Mouse (Mus musculus): ENCODE data around the gene Dynlt3. TPM values are rescaled to one million over a fixed set of nuclear protein-coding genes. Genes with fewer than 3 reads are reported as not detected.
"Not testable (repeated sequence)": the region's sequence is repeated elsewhere in the genome, so short reads cannot be mapped to it uniquely, and the experiment has no call there.

Dynlt3 gene
- 55.8 and 56.0 TPM in 2 replicates for polyA plus RNA-seq (2015; fragmentation: Nextera tagmentation; extraction: Ambion mirVana)

- Histone ChIP-seq H3K4me1 (replicated peaks; ENCODE audit: control insufficient read depth, insufficient read depth, low read length) (no peaks in the 10 kb centered on the region), H3K4me2 (replicated peaks; ENCODE audit: low read depth) (peak within 1 kb of the TSS; percentile 54), H3K27me3 (replicated peaks; ENCODE audit: control insufficient read depth, insufficient read depth, low read length) (no peaks in the 10 kb centered on the region), H3K36me3 (ENCODE audit: control insufficient read depth, insufficient read depth) (no peaks in the 10 kb centered on the region), H3K9ac (ENCODE audit: low read depth, low read length) (peak within 1 kb of the TSS; percentile 54), H3K27ac (ENCODE audit: low read depth, low read length) (peak within 1 kb of the TSS; percentile 41; the same call in 1 of the 2 replicates), H3K9me3 (ENCODE audit: control insufficient read depth) (no peaks in the 10 kb centered on the region), H3K4me3 (ENCODE audit: low read depth, low read length) (peak within 1 kb of the TSS; percentile 56)
- peak; percentile 99 for ATAC-seq
- no peak for TF ChIP-seq CTCF (IDR thresholded peaks at IDR 0.05; ENCODE audit: low read depth)
- WGBS, result 18% methylated on average over 30 of the region's 30 CpGs
These were observed at the start of gene Dynlt3 for GRCm38 (mm10) chrX:9662391-9663111. Gene Dynlt3 (minus strand): TSS chrX:9663003.

DNA sequence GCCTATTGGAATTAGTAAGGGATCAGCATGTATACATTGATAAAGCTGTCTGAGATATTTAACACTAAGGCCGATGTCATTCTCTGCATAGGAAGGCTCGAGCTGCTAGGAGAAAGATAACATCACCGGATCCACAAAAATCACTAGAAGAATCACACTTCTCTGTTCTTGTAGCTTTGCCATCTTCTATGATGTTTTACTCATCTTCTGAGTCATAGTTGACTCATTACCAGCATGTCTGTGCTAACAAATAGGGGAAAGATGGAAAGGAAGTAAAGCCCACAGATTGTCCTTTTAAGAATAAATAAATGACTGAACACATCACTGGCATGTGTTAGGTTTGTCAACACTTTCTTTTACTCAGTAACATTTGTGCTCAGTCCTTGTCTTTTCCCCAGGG is 37.0 kb upstream of the Dynlt3 start:
- Histone ChIP-seq H3K4me1 (replicated peaks; ENCODE audit: control insufficient read depth, insufficient read depth, low read length) (no peaks in the 10 kb centered on the region), H3K4me3 (ENCODE audit: low read depth, low read length) (no peak overlapping the region), H3K9ac (ENCODE audit: low read depth, low read length) (no peak overlapping the region), H3K27ac (ENCODE audit: low read depth, low read length) (no peak overlapping the region), H3K4me2 (replicated peaks; ENCODE audit: low read depth) (no peak overlapping the region), H3K27me3 (replicated peaks; ENCODE audit: control insufficient read depth, insufficient read depth, low read length) (no peaks in the 10 kb centered on the region), H3K9me3 (ENCODE audit: control insufficient read depth) (no peaks in the 10 kb centered on the region), H3K36me3 (ENCODE audit: control insufficient read depth, insufficient read depth) (no peaks in the 10 kb centered on the region)
- WGBS, result 85% methylated on average over 3 of the region's 3 CpGs
- TF ChIP-seq CTCF (IDR thresholded peaks at IDR 0.05; ENCODE audit: low read depth), result no peak
- ATAC-seq, result no peak

DNA sequence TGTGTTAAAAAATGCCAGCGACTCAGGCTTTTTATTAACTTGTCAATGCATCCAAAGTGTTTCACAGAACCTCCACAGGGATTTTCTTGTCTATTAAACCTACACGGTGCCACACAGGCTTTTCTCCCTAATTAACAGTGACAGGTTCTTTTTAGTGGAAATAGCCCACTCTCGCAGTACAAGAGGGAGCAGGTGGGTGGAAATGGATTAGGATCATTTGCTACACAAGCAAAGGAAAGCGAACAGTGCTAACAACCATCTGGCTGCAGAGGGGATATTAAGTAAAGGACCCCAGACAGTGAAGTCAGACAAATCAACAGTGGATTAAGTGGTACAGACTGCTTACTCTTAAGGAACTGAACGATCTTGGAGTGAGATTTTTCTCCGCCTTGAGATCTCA is 33.2 kb upstream of the Dynlt3 start:
- WGBS, result 79% methylated on average over 6 of the region's 6 CpGs
- Histone ChIP-seq H3K4me3 (ENCODE audit: low read depth, low read length) (no peak overlapping the region), H3K9ac (ENCODE audit: low read depth, low read length) (no peak overlapping the region), H3K4me2 (replicated peaks; ENCODE audit: low read depth) (no peak overlapping the region), H3K27ac (ENCODE audit: low read depth, low read length) (no peak overlapping the region), H3K27me3 (replicated peaks; ENCODE audit: control insufficient read depth, insufficient read depth, low read length) (no peaks in the 10 kb centered on the region), H3K36me3 (ENCODE audit: control insufficient read depth, insufficient read depth) (no peaks in the 10 kb centered on the region), H3K4me1 (replicated peaks; ENCODE audit: control insufficient read depth, insufficient read depth, low read length) (no peaks in the 10 kb centered on the region), H3K9me3 (ENCODE audit: control insufficient read depth) (no peaks in the 10 kb centered on the region)
- no peak for ATAC-seq
- no peak for TF ChIP-seq CTCF (IDR thresholded peaks at IDR 0.05; ENCODE audit: low read depth)

GRCm38 (mm10) chrX:9672040-9672439 is 9.2 kb upstream of the Dynlt3 start:
- no peak for ATAC-seq
- WGBS, result 65% methylated on average over 1 of the region's 1 CpGs
- Histone ChIP-seq H3K27me3 (replicated peaks; ENCODE audit: control insufficient read depth, insufficient read depth, low read length) (no peaks in the 10 kb centered on the region), H3K4me1 (replicated peaks; ENCODE audit: control insufficient read depth, insufficient read depth, low read length) (no peaks in the 10 kb centered on the region), H3K27ac (ENCODE audit: low read depth, low read length) (no peak overlapping the region), H3K9ac (ENCODE audit: low read depth, low read length) (no peak overlapping the region), H3K4me2 (replicated peaks; ENCODE audit: low read depth) (no peak overlapping the region), H3K4me3 (ENCODE audit: low read depth, low read length) (no peak overlapping the region), H3K9me3 (ENCODE audit: control insufficient read depth) (no peaks in the 10 kb centered on the region), H3K36me3 (ENCODE audit: control insufficient read depth, insufficient read depth) (no peaks in the 10 kb centered on the region)
- no peak for TF ChIP-seq CTCF (IDR thresholded peaks at IDR 0.05; ENCODE audit: low read depth)

DNA sequence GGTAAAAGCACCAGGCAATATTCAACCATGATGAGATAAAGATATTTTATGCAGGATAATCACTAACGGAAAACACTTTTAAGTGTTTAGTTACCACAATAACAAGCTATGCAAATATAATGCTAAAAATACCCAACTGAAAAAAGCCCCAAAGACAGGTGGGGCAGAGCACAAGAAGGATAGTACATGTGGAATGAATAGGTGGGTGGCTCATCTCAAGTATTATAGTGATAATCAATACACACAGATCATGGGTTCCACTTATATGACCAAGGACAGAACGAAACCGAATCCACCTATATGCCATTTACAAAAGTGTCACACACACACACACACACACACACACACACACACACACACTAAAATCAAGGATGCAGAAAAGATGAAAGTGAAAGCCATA is 8.6 kb upstream of the Dynlt3 start:
- Histone ChIP-seq H3K36me3 (ENCODE audit: control insufficient read depth, insufficient read depth) (no peaks in the 10 kb centered on the region), H3K4me3 (ENCODE audit: low read depth, low read length) (no peak overlapping the region), H3K27me3 (replicated peaks; ENCODE audit: control insufficient read depth, insufficient read depth, low read length) (no peaks in the 10 kb centered on the region), H3K27ac (ENCODE audit: low read depth, low read length) (no peak overlapping the region), H3K4me2 (replicated peaks; ENCODE audit: low read depth) (no peak overlapping the region), H3K4me1 (replicated peaks; ENCODE audit: control insufficient read depth, insufficient read depth, low read length) (no peaks in the 10 kb centered on the region), H3K9ac (ENCODE audit: low read depth, low read length) (no peak overlapping the region), H3K9me3 (ENCODE audit: control insufficient read depth) (no peaks in the 10 kb centered on the region)
- WGBS, result 92% methylated on average over 3 of the region's 3 CpGs
- no peak for TF ChIP-seq CTCF (IDR thresholded peaks at IDR 0.05; ENCODE audit: low read depth)
- no peak for ATAC-seq

GRCm38 (mm10) chrX:9652806-9653205 is 10.0 kb downstream of the Dynlt3 start:
- Histone ChIP-seq H3K4me2 (replicated peaks; ENCODE audit: low read depth) (no peak overlapping the region), H3K36me3 (ENCODE audit: control insufficient read depth, insufficient read depth) (no peaks in the 10 kb centered on the region), H3K27me3 (replicated peaks; ENCODE audit: control insufficient read depth, insufficient read depth, low read length) (no peaks in the 10 kb centered on the region), H3K4me1 (replicated peaks; ENCODE audit: control insufficient read depth, insufficient read depth, low read length) (no peaks in the 10 kb centered on the region), H3K4me3 (ENCODE audit: low read depth, low read length) (no peak overlapping the region), H3K9ac (ENCODE audit: low read depth, low read length) (no peak overlapping the region), H3K9me3 (ENCODE audit: control insufficient read depth) (no peaks in the 10 kb centered on the region), H3K27ac (ENCODE audit: low read depth, low read length) (no peak overlapping the region)
- no peak for TF ChIP-seq CTCF (IDR thresholded peaks at IDR 0.05; ENCODE audit: low read depth)
- 65% methylated on average over 3 of the region's 3 CpGs for WGBS
- no peak for ATAC-seq

GRCm38 (mm10) chrX:9640594-9640993 is 22.2 kb downstream of the Dynlt3 start:
- WGBS, result 70% methylated on average over 5 of the region's 5 CpGs
- H3K4me3 ChIP-seq (ENCODE audit: low read depth, low read length); H3K4me1 ChIP-seq (replicated peaks; ENCODE audit: control insufficient read depth, insufficient read depth, low read length); H3K4me2 ChIP-seq (replicated peaks; ENCODE audit: low read depth); H3K27ac ChIP-seq (ENCODE audit: low read depth, low read length); H3K9me3 ChIP-seq (ENCODE audit: control insufficient read depth); H3K36me3 ChIP-seq (ENCODE audit: control insufficient read depth, insufficient read depth); H3K27me3 ChIP-seq (replicated peaks; ENCODE audit: control insufficient read depth, insufficient read depth, low read length); ATAC-seq; H3K9ac ChIP-seq (ENCODE audit: low read depth, low read length): not testable (repeated sequence)

All from intestine, postnatal 0 days (tissue).